Mouse (Mus musculus) cerebral cortex, adult 2 months (tissue): ENCODE results near the gene Mrgprf.

Experiments
- WGBS: fragments of 180-500 bp; shearing (Covaris S2); methylation state at CpG from one replicate; pipeline ENCODE4 v1.1.7; 2018; 5-methylcytosine and 5-hydroxymethylcytosine counted together

The Mrgprf gene

GRCm38 (mm10) chr7:145300321-145301007, at the start of gene Mrgprf:
Gene Mrgprf, plus strand, starts transcription at chr7:145300828.
- WGBS: 39% methylated on average over 12 of the region's 13 CpGs

- WGBS: 36% methylated on average over 8 of the region's 8 CpGs
Observed at GRCm38 (mm10) chr7:145252715-145253476, 47.7 kb upstream of the Mrgprf start.

- WGBS: 78% methylated on average over 3 of the region's 3 CpGs
Observed at GRCm38 (mm10) chr7:145253986-145254630, 46.5 kb upstream of the Mrgprf start.

GRCm38 (mm10) chr7:145256092-145256491, 44.5 kb upstream of the Mrgprf start:
- 100% methylated on average over 1 of the region's 1 CpGs for WGBS

- 88% methylated on average over 9 of the region's 9 CpGs for WGBS
Observed at GRCm38 (mm10) chr7:145264202-145264601, 36.4 kb upstream of the Mrgprf start.

- WGBS: 58% methylated on average over 2 of the region's 2 CpGs
Observed at GRCm38 (mm10) chr7:145266011-145266410, 34.6 kb upstream of the Mrgprf start.

- WGBS: 97% methylated on average over 7 of the region's 7 CpGs
Observed at GRCm38 (mm10) chr7:145268890-145269289, 31.7 kb upstream of the Mrgprf start.

- WGBS: 96% methylated on average over 5 of the region's 5 CpGs
Observed at GRCm38 (mm10) chr7:145270955-145271354, 29.7 kb upstream of the Mrgprf start.

GRCm38 (mm10) chr7:145275488-145275887, 25.1 kb upstream of the Mrgprf start:
- 92% methylated on average over 3 of the region's 3 CpGs for WGBS

- WGBS: 91% methylated on average over 4 of the region's 4 CpGs
Observed at GRCm38 (mm10) chr7:145281396-145281795, 19.2 kb upstream of the Mrgprf start.

GRCm38 (mm10) chr7:145283041-145283440, 17.6 kb upstream of the Mrgprf start:
- 70% methylated on average over 4 of the region's 4 CpGs for WGBS

GRCm38 (mm10) chr7:145283487-145284187, 17.0 kb upstream of the Mrgprf start, which contains the start of gene Tpcn2:
Gene Tpcn2, minus strand, starts transcription at chr7:145284011.
- 7% methylated on average over 18 of the region's 18 CpGs for WGBS

GRCm38 (mm10) chr7:145284293-145284692, 16.3 kb upstream of the Mrgprf start:
- 52% methylated on average over 3 of the region's 3 CpGs for WGBS

- WGBS: 90% methylated on average over 4 of the region's 4 CpGs
Observed at GRCm38 (mm10) chr7:145285476-145285875, 15.2 kb upstream of the Mrgprf start.

GRCm38 (mm10) chr7:145287410-145287809, 13.2 kb upstream of the Mrgprf start:
- 84% methylated on average over 6 of the region's 6 CpGs for WGBS

GRCm38 (mm10) chr7:145289302-145289701, 11.3 kb upstream of the Mrgprf start:
- WGBS: 22% methylated on average over 5 of the region's 5 CpGs

GRCm38 (mm10) chr7:145291847-145292246, 8.8 kb upstream of the Mrgprf start:
- 92% methylated on average over 2 of the region's 2 CpGs for WGBS

- 86% methylated on average over 2 of the region's 2 CpGs for WGBS
Observed at GRCm38 (mm10) chr7:145292726-145293125, 7.9 kb upstream of the Mrgprf start.

- 47% methylated on average over 6 of the region's 6 CpGs for WGBS
Observed at GRCm38 (mm10) chr7:145293859-145294258, 6.8 kb upstream of the Mrgprf start.

- WGBS: 59% methylated on average over 3 of the region's 3 CpGs
Observed at GRCm38 (mm10) chr7:145298666-145299490, 1.8 kb upstream of the Mrgprf start.
